Mouse (Mus musculus): ENCODE results near the gene Snx29.
"Not testable (repeated sequence)": the region's sequence is repeated elsewhere in the genome, so short reads cannot be mapped to it uniquely, and the experiment has no call there.

The Snx29 gene

DNA sequence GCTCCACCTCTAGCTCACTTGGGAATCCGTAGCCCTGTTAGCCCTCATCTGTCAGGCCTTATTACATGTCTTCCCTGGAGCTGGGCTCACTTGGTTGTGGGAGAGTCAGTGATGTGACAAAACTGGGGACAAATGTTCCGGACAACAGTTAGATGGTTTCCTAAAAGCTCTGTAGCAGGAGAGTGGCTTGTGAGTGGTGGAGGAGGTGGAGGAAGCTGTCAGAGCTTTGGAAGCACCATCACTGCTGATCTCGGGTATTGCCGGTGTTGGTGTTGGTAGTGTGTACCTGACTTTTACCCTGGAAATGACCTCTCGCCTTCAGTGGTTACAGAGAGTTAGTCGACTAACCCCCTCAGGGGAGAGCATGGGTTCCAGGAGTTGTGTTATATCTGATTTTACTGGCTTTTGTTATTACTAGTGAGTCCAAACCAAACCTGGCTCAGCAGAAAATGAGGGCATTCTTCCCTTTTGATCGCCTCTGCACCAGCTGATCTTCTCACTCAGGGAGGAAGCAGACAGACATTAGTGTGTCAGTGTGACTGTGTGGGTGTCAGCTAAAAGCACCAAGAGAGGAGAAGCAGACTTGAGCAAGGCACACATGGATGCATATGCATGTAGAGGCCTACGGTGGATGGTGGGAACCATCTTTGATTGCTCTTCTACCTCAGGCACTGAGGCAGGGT is 227.5 kb downstream of the Snx29 start:
- no peak for DNase-seq

DNA sequence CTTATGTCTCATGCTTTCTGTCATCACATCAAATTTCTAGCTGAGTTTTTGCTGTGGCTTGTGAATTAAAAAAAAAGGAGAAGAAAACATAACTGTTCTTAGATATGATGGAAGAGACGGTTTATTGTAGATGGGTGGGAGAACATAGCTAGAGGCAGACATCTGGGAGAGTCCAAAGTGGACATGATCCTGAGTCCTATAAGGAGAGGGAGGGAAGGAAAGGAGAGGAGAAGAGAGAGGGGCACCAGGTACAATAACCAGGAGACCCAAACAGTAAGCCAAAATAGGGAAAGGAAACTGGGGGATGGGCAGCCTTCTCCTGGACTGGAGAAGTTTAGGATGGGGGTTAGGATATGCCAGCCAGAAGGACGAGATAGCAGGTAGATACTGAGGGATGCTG is 239.0 kb downstream of the Snx29 start:
- DNase-seq, result no peak

DNA sequence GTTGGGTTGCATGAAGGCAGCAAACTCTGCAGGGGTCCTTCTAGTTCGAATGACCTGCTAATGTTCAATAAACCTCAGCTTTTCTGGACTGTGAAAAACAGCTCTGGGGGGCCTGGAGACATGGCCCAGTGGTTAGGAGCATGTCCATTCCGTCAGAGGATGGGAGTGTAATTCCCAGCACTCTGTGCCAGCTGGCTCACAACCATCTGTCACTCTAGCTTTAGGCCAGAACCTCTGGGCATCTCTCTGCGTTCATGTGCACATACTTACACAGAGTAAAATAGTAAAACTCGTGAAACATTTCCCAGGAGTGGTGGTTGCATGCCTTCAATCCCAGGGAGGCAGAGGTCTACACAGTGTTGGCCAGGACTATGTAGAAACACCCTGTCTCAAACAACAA is 241.1 kb downstream of the Snx29 start:
- DNase-seq, result no peak

DNA sequence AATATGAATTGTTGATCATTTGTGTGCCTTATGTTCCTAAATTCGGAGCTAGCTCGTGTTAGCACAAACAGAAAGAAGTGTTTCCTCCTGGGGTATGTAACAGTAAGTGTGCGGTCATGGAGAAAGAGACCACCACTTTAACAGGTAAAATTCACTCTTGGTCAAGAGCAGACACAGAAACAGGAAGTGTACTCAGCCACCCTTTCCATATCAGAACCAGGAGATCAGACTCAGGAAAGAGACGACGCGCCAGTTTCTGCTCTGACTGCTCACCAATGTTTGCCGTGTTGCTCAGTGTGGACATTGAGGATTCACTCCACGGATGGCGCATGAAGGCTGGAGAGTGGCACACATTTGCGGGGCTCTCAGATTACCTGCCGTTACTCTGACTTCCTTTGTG is 242.4 kb downstream of the Snx29 start:
- no peak for DNase-seq

DNA sequence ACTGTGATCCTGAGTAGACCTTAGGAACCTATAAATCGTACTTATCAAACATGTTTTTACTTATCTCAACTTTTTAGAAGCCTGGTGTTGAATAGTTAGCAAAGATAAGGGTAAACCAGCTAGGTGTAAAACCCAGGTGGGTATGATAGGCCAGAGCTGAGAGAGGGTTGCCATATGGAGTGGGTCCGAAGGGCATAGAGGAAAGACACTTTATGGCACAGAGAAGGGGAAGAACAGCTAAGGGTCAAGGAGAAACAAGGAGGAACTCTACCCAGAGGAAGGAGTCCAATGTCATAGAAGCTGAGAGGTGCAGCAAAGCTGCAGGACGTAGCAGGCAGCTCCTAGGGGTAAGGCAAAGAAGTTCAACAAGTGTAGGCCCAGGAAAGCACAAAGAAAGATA is 244.9 kb downstream of the Snx29 start:
- DNase-seq, result no peak

DNA sequence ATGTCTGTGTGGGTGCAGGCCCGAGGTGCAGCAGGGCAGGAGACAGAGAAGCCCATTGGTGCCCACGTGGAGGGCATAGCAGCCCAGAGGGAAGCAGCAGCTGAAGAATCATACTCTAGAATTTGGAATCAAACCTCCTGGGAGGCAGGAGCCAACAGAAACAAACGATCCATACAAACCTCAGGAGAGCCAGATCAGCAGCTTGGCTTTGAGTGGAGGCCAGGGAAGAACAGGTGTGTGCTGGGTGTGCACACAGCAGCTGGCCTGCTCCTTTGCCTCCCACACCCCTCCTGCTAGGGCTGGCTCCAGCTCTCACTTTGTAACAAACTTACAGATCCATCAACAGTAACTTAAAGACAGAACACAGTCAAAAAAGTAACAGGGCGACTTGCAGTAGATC is 245.4 kb downstream of the Snx29 start:
- DNase-seq, result no peak

DNA sequence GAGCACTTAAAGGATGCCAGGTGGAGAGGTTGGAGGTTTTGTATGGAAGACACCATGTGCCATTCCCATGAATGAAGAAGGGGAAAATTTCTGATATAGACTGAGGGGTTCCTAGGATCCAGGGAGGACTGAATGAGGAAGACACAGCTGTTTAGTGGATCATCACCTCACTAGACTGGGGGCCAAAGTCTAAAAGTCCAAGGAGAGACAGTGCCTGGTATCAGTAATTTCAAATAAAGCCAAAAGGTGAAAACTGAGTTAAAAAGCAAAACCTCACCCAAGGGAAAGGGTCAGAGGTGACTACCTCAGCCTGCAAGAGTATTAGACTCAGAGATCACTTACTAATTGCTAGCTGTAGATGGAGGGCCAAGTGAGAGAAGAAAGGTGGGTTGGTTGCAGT is 245.9 kb downstream of the Snx29 start:
- DNase-seq, result no peak

DNA sequence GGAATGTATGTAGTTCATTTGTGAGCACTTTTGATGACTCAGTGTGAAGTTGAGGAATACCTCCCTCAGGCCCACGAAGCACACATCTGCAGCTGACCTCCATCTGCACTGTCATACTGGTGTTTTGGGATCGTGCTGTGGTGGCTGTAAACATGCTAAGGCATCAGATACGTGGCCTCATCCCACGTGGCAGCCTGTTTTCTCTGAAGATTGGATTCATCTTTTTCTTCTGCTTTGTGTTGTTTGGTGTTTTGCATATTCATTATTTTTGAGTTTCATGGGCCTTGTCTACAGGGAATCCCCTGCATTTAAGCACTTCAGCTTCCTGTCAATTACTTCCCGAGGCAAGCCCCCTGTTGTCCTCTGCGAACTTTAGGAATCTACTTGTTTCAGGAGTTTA is 246.4 kb downstream of the Snx29 start:
- DNase-seq, result no peak

DNA sequence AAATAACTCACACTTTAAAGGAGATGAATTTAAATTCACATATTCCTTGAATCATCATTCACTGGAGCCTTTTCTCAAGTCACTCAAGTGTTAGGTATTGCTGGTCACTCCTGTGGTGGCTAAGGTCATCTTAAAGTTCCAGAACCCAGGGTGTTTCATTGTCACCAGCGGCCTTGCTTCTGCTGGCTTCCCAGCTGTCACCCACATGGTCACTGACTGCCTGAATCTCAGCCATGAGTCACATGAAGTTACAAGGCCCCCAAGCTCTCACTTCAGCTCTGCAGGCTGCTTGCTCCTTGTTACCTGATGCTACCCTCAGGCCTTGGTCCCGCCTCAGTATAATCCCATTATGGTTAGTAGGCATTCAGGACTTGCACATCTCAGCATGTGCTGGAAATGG is 247.4 kb downstream of the Snx29 start:
- DNase-seq, result no peak

DNA sequence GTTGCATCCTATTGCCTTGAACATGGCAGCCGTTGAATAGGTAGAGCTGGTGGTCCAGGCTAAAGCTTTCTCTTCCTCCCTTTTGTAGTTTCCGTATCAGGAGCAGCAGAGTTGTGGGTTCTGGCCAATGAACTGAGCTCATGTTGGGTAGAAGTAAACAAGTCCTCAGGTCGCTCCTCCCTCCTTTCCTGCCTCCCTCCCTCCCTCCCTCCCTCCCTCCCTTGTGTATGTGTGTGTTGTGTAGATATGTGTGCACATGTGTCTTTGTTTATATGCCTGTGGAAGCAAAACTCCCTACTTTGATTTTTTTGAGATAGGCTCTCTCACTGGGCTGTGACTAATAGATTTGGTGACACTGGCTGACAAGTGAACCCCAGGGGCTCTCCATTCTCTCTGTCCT is 251.8 kb downstream of the Snx29 start:
- no peak for DNase-seq

DNA sequence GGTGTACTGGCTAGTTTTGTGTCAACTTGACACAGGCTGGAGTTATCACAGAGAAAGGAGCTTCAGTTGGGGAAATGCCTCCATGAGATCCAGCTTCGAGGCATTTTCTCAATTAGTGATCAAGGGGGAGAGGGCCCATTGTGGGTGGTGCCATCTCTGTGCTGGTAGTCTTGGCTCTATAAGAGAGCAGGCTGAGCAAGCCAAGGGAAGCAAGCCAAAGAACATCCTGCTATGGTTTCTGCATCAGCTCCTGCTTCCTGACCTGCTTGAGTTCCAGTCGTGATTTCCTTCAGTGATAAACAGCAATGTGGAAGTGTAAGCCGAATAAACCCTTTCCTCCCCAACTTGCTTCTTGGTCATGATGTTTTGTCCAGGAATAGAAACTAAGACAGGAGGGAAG is 253.0 kb downstream of the Snx29 start:
- DNase-seq, result not testable (repeated sequence)

DNA sequence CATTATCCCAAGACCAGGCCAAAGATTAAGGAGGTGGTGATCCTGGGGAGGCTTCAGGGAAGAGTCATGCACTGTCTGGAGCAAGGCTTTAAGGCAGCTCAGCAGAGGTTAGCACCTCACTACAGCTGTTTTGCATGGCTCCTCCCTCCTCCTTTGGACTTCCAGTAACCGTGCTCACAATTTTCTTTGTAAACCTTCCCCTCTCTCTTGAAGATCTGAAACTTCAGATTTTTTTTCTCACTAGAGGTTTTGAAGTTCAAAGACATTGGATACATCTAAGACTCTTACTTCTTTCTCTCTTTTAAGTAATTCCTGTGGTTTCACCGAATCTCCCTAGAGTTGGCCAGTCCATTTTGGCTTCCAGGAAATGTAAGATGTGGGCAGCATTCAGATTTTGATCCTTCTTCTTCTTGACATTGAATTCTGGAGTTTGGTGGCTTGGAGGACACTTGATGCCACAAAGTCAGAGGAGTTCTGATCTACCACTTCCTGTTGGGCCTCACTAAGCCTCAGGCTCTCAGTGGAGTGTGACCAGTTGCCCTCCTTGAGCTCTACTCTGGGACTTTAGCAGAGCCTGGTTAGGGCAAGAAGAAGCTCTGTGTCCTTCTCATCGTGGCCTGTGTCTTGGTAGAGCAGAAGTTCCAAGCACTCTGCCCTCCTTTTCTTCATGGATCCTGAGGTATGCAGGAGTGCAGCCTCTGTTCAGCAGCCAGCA is 255.0 kb downstream of the Snx29 start:
- no peak for DNase-seq

DNA sequence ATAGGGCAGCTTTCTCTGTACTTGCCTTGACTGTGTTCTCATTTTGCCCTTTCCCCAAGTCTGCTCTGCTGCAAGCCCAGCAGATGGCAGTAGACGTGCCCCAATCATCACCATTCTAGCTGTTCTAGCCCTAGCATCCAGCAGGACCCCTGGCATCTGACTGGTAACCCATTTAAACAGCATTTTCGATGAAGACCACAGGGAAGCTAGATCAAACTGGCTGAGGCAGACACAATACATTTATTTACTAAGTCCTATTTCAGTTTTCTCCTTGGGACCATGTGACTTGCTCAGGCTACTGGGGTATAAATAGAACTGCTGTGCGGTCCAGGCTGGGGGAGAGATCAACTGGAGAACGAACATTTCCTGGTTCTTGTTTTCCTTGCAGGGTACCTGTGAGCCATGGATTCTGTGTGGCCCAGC is 257.0 kb downstream of the Snx29 start:
- DNase-seq, result peak; percentile 31 to 46

DNA sequence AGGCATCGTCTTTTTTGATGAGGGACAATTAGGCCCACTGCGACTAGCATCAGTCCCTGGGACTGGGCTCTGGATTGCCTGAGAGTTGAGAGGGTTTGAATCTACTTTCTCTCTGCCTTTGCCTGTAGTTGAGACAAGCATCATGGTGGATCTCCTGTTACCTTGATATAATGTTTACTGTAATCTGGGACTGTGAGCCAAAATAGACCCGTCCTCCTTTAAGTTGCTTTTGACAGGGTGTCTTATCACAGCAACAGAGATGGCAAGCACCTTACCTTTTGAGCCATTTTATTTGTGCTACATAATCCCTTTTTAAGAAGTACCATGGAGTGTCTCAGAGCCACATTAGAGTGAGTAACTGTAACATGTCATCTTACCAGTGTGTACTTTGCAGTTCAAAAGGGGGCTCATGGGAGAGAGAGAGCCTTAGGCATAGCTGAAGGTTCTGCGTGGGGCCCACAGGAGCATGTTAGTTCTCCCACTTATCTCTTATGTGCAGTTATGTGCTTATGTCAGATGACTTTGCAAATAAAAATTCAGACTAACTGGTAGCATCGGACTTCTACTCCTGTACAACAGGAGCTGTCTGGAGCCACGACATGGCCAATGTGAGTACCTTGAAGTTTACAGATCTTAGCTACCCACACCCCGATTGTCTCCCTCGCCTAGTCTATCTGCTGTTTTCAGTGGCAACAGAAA is 261.4 kb downstream of the Snx29 start:
- DNase-seq, result peak in 1 of 2 experiments; percentile 6

DNA sequence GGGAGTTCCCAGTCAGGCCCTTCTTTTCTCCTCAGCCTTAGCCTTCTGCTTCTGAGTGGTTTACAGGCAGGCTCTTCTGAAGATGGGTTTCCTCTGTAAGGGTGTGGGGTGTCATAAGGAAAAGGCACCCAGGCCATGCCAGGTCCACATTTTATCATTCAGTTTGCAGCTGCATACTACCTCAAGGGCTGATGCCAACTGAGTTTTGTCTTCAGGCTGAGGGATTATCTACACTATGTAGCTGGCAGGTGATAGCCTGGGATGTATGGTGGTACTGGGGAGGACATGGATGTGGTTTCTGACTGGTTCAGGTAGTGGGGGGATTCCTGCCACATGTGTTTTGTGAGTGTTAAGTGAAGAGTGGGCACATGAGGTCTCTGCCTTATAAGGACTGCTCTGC is 266.0 kb downstream of the Snx29 start:
- no peak for DNase-seq

DNA sequence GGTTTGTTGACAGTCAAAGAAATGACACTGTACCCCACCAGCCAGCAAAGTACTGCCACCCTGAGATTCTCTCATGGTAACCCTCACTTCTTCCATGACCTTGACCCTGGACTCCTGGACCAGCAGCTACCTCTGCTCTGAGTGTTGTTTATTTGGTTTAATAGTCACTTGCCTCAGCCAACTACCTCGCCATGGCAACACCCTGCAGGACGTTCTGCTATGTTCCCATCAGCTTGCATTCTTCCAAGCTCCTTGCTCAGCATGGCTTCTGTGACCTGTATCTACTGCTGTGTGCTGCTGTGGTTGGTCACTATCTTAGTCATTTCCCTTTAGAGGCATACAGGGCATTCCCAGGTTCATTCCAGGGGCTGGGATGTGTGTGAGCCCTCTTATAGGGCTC is 266.6 kb downstream of the Snx29 start:
- DNase-seq, result peak in 1 of 2 experiments; percentile 10

DNA sequence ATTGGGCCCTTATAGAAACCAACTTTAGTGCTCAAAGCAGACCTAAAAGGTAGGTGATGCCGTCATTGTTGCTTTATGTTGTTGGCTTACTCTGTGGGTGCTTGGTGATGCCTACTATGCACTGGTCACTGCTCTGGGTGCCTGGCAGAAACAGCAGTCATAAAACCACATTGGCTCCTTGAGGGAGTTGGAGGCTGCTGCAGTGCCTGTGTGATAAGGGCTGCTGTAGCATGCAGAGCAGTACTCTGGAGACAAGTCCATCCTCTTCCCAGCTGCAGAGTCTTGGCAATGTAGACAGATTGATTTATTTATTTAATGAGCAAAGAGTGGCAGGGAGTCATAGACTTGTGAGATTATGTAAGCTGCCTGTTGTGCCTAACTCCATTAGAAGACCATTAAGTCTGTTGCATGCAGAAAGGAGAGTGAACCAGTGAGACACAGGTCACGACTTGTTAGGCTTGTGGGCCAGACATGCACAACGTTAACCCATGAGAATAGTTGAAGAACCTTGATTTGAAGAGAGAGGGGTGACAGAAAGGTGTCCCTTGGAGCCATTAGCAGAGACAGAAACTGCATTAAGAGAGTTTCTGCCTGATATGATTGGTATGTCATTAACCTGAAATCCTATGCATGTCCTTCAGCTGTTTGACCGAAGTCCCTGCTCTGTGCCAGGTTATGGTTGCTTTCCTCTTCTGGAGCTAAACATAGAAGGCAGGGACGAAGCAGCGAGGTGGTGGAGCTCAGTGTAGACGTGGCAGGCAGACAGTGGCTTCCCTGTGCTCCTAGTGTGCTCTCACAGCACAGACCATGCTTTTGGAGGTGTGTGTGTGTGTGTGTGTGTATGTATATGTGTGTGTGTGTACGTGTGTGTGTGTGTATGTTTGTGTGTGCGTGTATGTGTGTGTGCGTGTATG is 267.3 kb downstream of the Snx29 start:
- peak in 1 of 2 experiments; percentile 4 for DNase-seq

DNA sequence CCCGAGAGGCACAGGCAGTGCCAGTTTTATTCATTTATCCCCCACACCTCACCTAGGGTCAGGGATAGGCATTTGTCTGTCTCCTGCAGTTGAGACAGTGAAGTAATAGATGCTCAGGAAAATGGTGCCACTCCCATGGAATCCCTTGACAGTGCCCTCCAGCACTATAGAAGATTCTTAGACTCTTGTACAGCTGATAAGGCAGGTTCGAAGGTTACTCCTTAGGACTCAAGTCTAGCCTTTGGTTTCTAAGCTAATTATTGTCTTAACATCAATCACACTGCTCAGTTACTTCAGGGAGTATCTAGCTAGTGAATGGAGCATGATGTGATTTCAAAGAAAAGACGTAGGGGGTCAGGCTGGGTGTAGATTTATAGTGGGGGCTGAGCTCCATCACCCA is 273.9 kb downstream of the Snx29 start:
- peak in 1 of 2 experiments; percentile 4 for DNase-seq

DNA sequence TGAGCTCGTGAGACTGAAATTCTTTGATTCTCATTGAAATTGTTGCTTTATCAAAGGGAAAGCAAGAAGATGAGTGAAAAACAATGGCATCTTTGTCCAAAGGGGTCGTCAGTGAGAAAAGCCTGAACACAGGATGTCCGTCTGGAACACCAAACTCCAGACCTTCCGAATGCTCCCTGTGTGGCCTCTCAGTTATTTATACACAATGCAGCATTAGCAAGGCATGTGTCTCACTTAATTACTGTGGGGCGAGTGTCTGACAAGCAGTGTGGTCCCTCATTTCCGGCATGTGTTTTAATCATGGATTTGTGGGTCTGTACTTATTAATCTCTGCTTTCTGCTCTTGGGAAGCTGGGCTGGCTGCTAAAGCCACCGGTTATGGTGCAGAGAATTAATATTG is 275.1 kb downstream of the Snx29 start:
- DNase-seq, result peak in 1 of 2 experiments; percentile 12

DNA sequence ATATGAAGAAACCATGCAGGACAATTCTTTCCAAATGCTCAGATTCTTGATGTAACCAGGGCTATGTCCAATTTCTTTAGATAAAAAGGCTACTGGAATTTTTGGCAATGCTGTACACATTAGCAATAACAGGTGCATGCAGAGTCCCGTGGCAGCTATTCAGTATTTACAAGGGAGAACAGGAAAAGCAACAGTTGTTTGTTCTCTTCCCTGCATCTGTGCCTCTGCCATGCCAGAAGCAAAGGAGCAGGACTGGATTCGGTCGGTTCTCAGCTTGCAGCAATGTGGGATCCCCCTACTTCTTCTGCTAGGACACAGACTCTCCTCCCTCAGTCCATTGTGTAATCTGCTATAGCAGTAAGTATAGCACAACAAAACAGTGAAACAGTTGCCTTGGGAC is 276.8 kb downstream of the Snx29 start:
- peak in 1 of 2 experiments; percentile 4 for DNase-seq

DNA sequence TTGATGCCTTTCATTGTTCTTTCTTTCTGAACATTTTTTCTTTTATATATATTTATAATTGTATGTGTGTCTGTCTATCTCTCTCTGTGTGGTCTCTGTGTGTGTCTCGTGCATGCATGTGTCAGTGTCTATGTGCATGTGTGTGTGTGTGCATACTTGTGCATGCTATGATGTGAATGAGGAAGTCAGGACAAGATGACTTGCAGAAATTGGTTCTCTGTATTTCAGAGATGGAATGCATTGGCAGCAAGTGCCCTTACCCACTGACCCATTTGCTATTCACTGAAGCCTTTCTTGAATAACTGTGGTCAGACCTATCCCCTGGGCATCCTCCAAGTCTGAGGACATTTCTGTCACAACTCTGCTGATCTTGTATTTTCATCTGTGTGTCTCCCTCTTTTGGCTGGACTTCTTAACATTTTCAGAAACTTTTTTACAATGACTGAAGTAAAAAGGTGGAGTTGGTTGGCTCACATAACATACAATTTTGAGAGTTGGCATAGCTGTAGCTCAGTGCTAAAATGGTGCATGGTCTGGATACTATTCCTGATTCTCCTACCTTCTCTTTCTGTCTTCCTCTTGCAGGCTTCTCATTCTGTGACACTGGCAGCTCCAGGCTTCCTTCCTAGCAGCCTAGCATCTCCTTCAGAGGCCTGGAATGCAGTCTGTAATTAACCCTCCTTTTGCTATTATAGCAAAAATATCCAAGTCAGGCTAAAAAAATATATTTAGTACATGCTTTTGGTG is 278.8 kb downstream of the Snx29 start:
- peak in 1 of 2 experiments; percentile 2 for DNase-seq

Measured in lung, postnatal 4 days (tissue).